Mouse (Mus musculus) inflammation-experienced regulatory T-cells, adult 6 months (primary cell): ENCODE data around the gene Nadk2. TPM values are rescaled to one million over a fixed set of nuclear protein-coding genes. Genes with fewer than 3 reads are reported as not detected.

ENCODE experiments used
- ATAC-seq: one replicate; pipeline ENCODE4 v1.8.0; 2017
- polyA plus RNA-seq, 3 experiments: library from polyadenylated mRNA; unstranded; fragments of 100-300 nt; shearing (Covaris generic); gene quantifications; one replicate each; pipeline ENCODE4 v1.2.1; 2017

Gene Nadk2
- 1 to 10 TPM; 6.5 to 8.7 (median 8.4) TPM for polyA plus RNA-seq

- peak; percentile 92 for ATAC-seq
These were observed at the start of gene Nadk2 for GRCm38 (mm10) chr15:9070912-9071555. Nadk2 (plus strand) TSS chr15:9071260.

- no peak for ATAC-seq
These were observed 15.4 kb upstream of the Nadk2 start for GRCm38 (mm10) chr15:9055704-9056103.

- ATAC-seq, result no peak
These were observed 11.2 kb upstream of the Nadk2 start for GRCm38 (mm10) chr15:9059856-9060255.

DNA sequence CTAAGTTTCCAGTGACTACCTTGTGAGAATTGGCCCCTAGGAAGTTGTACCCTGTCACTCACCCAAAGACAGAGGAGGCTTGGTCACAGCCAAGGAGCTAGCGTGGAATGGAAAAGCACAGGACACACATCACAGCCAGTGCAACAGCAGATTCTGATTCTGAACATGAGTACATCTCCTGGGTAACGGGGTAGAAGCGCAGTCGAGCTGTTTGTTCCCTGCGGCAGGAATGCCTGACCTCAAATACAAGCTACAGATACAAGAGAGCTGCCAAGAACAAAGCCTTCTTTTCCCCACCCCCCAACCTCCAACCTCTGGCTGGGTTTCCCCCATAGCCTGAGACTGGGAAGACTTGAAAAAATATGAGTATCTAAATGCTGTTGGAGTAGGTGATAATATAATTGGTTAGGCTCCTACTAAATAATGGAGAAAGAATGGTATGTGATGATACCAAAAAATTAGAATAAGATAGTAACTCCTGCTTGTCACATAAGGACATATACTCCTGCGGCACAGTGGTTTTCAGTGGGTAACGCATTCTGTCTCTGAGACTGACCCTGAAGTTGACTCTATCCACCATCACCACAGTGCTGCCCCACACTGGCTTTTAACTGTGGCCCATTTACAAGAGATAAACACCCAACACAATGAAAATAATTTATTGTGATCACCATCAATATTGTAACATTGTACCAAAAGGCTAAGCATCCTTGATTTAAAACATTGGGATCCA is 9.7 kb upstream of the Nadk2 start:
- ATAC-seq, result no peak

- no peak for ATAC-seq
These were observed 2.2 kb upstream of the Nadk2 start for GRCm38 (mm10) chr15:9068881-9069280.

DNA sequence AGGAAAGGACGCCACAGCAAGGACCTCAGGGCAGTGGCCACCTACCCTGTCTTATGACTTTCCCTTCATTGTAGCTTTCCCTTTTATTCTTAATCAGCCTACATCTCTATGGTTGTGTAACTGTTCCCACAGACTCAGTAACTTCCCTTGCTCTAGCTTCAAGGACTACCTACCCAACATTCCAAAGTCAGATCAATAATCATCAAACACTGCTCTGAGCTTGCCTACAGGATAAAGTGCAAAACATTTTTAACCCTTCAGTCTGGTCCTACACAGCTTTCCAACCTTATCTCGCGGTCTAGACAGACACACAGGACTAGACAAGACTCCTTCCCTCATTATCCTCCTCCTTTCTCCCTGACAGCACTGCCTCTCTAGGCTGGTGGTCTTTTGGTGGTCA is 707 bp upstream of the Nadk2 start:
- no peak for ATAC-seq

DNA sequence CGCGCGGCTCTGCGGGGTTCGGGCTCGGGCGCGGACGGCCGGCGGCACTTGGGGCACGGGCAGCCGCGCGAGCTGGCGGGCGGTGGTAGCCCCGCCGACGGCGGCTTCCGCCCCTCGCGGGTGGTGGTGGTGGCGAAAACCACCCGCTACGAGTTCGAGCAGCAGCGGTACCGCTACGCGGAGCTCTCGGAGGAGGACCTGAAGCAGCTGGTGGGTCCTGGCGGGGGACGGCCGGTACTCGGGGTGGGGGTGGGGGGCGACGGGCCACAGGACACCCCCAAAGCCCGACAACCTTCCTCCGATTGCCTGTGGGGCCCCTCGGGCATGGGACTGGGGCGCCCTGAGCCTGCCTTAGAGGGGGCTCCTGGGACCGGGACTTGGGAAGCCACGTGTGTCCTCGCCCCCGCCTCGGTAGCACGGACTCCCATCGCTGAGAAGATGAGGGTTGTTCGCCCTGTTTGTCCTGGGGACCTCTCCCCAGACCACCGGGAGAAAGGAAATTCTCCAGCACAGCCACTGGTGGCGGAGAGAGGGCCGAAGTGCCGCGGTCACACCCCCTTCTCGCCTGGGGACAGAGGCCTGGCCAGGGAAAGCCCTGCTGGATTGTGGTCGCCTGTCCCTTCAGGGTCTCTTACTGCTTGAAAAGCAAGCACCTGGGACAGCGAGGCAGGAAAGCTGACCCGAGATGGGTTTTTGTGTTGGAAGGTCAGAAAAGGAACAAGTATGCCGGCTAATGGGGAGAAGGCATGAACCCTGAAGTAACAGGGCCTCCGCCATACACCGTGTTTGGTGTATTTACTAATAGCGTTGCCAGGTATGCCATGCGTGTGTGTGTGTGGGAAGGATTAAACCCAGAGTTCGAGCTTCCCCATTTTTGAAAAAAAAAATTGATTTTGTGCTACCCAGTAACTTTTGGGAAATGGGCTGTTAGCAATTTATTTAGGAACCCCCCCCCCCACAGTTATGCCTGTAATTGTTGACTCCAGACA is 790 bp downstream of the Nadk2 start:
- peak; percentile 26 for ATAC-seq

GRCm38 (mm10) chr15:9072630-9073029 is 1.6 kb downstream of the Nadk2 start:
- peak; percentile 11 for ATAC-seq

- ATAC-seq, result no peak
These were observed 2.1 kb downstream of the Nadk2 start for GRCm38 (mm10) chr15:9073067-9073608.

GRCm38 (mm10) chr15:9073684-9074083 is 2.6 kb downstream of the Nadk2 start:
- no peak for ATAC-seq

GRCm38 (mm10) chr15:9074139-9074538 is 3.1 kb downstream of the Nadk2 start:
- ATAC-seq, result no peak

GRCm38 (mm10) chr15:9074671-9075070 is 3.6 kb downstream of the Nadk2 start:
- no peak for ATAC-seq

DNA sequence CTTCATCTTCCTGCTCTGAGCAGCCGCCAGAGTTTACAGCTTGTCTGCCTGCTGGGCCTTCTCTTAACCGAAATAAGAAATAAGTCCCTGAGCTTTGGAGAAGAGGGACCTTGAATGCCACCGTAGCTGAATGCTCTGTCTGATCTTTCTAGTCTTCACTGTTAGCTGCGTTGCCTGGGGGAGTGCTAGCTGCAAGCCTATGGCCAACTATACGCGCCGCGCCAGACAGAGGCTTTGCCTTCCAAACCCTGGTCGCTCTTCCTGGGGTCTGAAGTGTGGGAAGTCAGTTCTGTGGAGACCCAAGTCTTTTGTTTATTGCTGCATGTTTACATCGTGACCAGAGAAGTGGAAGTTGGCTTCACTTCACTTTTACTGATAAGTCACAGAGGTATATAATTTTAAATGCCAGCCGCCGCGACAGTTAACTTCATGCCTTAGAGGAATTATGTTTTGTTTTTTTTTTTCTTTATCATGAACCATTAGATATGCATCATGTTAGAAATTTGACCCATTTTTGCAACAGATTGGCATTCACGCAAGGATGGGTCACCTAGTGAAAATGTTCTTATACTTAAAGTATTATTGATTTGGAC is 4.6 kb downstream of the Nadk2 start:
- ATAC-seq, result no peak

DNA sequence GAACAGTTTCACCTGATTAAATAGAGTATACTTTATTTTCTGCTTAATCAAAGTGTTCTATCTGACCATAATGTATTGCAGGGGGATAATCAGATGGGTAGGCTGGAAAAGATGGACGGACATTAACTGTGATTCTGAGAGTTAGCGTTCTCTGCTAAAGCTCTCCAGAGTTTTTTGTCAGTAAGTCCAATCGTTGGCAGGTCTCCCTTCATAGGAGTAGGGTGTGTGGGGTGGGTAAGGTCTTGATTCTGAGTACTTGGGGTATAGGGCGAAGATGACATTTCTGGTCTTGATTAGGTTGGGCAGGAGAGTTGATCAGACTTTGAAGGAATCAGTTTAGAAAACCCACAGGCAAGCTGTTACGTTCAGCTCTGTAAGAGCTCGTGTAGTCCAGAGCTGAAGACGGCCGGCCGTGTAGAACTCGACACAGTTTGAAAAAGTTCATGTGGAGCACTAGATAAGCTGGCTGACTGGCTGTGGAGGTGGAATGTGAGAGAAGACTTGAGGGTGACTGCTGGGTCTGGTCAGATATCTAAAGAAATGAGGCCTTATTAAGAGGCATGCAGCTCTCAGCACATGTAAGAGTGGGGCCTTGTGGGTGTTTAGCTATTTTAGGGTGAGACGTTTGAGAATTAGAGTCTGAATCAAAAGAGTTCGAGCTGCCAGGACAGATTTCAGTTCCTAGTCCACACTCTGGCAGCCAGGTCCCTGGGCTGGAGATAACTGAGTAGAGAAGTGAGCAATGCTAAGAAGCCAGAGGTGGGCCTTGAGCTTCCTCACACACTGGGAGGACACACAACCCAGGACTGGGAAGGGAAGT is 7.6 kb downstream of the Nadk2 start:
- no peak for ATAC-seq

GRCm38 (mm10) chr15:9079626-9080025 is 8.6 kb downstream of the Nadk2 start:
- ATAC-seq, result no peak

- no peak for ATAC-seq
These were observed 9.1 kb downstream of the Nadk2 start for GRCm38 (mm10) chr15:9080206-9080605.

GRCm38 (mm10) chr15:9081294-9081693 is 10.2 kb downstream of the Nadk2 start:
- no peak for ATAC-seq

DNA sequence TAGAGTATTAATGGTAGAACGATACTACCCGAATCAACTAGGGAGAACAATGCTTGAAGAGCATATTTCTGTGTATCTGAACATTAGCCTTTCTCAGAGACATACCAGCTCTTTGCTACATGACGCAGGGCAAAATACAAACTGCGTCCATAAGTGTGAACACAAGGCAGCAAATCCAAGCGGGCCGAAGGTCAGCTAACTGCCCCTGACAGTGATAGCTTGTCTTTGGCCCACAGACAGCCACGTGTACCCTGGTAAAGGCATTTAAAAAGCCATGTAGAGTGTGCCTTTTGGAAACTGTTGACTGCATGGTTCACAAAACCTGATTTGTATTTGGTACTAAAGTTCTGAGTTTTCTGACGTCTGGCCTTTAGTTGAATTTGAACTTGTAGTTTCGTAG is 11.7 kb downstream of the Nadk2 start:
- no peak for ATAC-seq

DNA sequence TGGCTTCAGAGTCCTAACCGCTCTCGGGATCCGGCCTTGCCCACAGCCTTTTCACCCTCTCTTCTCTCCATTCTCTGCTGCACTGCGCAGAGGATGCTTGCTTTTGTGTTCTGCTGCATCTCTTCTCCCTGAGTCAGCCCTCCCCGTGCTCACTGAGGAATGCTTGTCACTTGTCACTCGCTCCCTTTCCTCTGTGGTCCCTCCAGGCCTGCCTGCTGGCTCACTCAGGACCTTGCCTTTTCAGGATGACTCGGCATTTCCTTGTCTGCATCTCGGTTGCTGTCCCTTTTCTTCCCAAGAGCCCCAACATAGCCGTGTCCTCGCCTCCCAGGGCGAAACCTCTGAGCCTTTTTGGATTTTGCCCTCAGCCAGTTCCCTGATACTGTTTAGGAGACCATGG is 15.8 kb downstream of the Nadk2 start:
- no peak for ATAC-seq

DNA sequence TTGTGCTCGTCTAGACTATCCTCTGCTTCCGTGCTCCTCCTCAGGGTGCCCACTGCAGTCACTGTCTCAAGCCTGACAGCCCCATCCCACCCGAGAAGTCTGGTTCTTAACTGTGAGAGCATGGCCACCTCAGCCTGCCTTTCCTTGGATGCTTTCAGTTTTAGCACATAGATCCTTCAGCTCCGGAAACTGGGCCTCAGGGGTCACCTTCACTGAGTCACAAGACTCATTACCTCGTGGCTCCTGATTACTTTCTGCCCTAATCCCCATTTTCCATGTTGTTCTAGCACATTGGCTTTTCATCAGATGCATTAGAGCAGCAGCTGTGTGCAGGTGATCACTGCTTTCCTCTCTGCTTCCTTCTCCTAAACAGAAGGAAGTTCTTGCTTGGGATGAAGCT is 16.4 kb downstream of the Nadk2 start:
- ATAC-seq, result no peak

- ATAC-seq, result no peak
These were observed 17.0 kb downstream of the Nadk2 start for GRCm38 (mm10) chr15:9087895-9088682.
